Mouse (Mus musculus): ENCODE results near the gene Fblim1.
A peak's percentile ranks its signal among the peaks of the same experiment; 100 is the strongest.
"Not testable (repeated sequence)": the region's sequence is repeated elsewhere in the genome, so short reads cannot be mapped to it uniquely, and the experiment has no call there.

The Fblim1 gene

GRCm38 (mm10) chr4:141566187-141566586 is 39.7 kb downstream of the Fblim1 start:
- DNase-seq = no peak

- DNase-seq = no peak
These were observed 40.6 kb downstream of the Fblim1 start for GRCm38 (mm10) chr4:141565325-141565724.

DNA sequence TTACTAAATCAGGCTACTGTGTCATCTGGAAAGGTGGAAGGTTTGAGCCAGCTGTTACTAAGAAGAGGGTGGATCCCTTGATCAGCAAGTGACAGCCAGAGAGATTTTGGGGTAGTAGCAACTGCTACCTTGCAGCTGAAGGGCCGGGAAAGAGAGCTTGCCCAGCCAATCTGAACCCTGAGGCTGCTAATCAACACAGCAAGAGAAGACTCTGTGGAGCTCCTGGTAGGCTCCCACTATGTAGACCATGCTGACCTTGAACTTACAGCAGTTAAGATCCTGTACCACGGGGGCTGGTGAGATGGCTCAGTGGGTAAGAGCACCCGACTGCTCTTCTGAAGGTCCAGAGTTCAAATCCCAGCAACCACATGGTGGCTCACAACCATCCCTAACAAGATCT is 41.2 kb downstream of the Fblim1 start:
- DNase-seq = no peak

GRCm38 (mm10) chr4:141564209-141564608 is 41.7 kb downstream of the Fblim1 start:
- no peak for DNase-seq

DNA sequence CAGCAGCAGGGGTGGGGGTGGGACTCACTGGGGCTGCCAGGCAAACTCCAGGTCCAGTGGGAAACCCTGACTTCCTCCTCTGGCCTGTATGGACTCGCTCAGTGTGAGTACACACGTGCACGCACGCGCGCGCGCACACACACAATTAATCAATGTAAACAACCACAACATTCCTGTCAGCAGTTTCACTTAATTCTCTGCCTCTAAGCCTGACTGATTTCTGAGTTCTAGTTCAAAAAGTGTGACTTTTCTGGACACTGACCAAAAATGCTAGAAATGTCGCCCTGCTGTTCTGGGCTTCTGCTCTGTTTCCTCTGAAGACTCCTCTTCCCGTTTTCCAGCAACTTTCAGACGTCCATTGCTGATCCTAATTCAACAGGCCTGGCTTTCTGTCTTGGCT is 43.6 kb downstream of the Fblim1 start:
- peak; percentile 59 to 79 for DNase-seq

GRCm38 (mm10) chr4:141561331-141561919 is 44.5 kb downstream of the Fblim1 start:
- not testable (repeated sequence) for DNase-seq

GRCm38 (mm10) chr4:141559898-141560263 is 46.0 kb downstream of the Fblim1 start:
- peak; percentile 82 to 86 for DNase-seq

DNA sequence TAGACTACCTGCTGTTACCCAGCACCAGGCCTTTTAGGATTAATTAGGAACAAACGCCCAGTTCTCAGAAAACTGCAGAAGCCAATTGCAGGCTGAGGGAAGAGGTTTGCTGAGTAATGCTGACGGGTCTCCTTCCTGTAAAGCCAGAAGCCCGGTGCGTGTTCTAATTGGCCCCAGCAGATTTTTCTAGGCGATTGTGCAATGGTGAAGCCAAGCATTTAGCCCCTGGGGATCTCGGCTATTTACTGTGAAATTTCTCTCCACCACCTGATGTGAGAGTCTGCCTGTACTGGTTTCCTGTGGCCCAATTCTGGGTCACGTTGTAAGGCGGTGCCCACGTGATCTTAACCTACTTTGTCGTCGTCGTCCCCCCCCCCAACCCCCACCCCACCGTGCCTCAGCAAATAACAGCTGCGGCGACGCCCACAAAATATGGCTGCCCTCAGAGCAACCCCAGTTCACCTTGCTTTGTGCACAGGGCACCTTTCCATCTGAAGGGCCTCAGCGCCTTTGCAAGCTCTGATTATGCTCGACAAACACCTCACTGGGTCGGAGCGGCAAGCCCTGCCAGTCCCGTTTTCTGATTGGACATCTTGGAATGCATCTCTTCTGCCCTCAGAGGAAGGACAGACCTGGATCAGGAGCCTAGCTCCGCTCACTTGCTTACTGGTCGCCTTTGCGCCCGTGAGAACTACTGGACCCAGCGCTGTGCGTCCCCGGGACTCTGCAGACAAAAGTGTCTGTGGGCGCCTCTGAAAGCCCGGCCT is 46.6 kb downstream of the Fblim1 start:
- peak; percentile 81 to 93 for DNase-seq

DNA sequence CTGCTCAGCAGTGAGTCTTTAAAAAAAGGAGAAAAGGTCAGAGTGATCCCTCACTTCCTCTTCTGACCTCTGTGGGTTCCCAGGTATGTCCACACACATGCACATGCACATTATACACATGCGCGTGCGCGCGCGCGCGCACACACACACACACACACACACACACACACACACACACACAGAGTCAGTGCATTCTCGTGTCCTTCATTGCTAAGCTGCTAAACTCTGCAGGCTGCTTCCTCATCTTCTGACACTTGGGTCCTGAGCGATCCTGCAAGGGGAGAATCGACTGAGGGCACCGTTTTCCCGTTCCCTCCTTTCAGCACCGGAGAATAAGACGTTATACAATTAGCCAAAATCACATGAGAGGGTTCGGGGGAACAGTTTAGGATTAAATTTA is 47.2 kb downstream of the Fblim1 start:
- DNase-seq = no peak

DNA sequence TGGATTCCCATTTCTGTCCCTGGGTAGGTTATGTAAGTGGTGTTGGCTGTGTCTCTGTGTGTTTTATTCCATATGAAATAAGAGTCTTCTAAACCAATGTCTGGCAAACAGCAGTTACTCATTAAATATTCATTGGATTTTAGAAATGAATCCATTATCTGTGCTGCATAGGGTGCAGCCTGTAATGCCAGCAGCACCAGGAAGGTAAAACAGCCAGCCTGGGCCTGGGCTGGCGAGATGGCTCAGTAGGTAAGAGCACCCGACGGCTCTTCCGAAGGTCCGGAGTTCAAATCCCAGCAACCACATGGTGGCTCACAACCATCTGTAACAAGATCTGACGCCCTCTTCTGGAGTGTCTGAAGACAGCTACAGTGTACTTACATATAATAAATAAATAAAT is 49.7 kb downstream of the Fblim1 start:
- not testable (repeated sequence) for DNase-seq

DNA sequence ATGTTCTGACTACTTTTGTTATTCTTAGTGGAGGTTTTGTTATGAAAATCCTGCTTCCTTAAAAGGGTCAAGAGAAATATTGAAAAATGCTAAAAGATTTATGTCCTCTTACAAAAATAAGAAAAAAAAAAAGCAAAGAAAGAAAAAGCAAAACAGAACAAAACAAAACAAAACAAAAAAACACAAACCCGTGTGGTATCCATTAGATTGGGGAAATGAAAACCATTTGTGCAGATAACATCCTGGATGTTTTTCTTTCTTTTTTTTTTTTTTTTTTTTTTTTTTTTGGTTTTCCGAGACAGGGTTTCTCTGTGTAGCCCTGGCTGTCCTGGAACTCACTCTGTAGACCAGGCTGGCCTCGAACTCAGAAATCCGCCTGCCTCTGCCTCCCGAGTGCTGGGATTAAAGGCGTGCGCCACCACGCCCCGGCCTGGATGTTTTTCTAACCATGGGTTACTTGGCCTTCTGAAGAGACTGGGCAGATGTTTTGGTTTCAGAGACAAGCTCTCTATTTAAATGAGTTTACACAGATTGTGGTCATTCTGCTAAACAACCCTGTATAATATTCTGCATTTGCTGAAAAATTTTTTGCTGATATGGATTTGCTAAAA is 51.5 kb downstream of the Fblim1 start:
- DNase-seq = not testable (repeated sequence)

- no peak for DNase-seq
These were observed 53.4 kb downstream of the Fblim1 start for GRCm38 (mm10) chr4:141552484-141552883.

DNA sequence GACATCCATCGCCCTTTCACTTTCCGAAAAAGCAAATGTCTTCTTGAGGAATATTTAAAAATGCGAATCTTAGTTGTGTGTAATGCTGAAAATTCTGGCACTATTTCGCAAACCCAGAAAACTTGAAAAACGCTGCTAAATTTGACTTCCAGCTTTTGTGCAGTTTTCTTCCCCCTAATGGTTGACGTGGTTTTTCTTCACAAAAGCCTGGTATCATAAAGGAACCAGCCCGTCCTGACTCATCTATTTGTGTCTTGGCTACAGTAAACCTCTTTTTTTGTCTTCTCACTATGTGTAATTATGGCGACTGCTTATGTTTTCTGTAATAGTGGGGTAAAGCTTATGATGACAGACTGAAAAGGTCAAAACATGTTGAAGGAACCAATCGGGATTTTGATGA is 58.6 kb downstream of the Fblim1 start:
- DNase-seq = no peak

- peak; percentile 85 to 87 for DNase-seq
These were observed 59.3 kb downstream of the Fblim1 start for GRCm38 (mm10) chr4:141546334-141547200.

DNA sequence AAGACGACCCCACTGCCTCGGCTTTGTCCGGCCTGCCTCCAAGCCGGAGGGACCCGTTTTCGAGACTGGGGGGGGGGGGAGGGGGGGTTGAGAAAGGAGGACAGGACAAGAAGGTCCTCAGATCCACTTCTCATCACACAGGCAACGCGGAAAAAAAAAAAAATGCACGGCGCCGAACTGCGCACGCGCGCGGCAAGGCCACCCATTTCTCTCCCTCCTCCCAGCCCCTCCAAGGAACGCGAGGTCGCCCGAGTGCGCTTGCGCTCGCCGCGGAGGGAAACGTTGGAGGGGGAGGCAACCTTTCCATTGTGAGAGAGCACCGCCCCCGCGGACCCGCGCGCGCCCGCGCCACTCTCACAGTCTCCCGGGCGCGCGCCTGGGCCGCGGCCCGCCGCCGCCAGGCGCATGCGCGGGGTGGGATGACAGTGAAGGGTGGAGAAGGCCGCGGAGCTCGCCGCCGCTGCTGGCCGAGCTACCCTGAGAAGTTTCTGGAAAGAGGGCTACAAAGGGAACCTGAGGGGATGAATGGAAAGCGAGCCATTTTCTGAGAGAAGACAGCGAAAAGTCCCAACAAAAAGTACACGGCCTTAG is 60.1 kb downstream of the Fblim1 start:
- DNase-seq = peak; percentile 98 to 99

DNA sequence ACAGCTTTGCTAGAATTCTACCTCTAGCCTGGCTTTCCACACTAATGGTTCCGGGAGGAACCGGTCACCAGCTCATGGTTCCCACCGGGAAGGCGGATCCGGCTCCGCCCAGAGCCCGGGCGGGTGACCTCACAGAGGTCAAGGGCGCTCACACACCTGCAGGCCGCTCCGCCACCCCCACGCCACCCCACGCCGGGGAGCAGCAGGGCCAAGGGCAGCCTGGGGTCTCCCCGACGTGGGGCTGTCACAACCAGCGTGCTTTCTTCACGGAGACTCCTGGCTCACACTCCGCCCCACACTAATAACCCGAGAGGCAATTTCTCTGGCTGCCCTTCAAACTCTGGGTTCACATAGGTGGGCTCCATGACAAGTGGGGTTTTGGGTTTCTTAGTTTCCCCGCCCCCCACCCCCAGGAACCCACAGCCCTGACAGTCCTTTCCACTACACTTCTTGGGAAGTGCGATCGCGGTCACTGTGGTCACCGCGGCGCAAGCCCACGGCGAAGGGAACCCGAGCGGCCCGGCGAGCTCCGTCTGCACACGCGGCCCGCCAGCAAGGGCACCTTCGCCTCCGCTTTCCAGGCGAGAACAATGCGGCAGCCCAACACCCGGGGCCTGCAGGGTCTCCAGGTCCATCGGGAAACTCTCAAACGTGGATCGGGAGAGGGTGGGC is 60.7 kb downstream of the Fblim1 start:
- peak; percentile 88 to 90 for DNase-seq

GRCm38 (mm10) chr4:141544536-141544935 is 61.4 kb downstream of the Fblim1 start:
- no peak for DNase-seq

DNA sequence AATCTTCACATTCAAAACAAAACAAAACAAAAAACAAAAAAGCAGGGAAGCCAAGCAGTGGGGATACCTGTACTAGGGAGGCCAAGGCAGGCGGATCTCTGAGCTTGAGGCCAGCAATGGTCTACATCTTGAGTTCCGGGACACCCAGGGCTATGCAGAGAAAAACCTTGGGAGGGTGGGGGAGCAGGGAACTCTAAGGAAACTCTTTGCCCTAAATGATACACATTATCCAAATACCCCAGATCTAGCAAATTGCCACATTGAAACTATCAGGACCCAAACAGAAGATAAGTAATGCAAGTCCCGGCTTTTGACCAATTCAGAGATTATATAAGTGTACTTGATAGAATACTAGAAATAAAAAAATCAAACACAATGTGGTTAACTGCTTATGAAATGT is 62.3 kb downstream of the Fblim1 start:
- DNase-seq = no peak

DNA sequence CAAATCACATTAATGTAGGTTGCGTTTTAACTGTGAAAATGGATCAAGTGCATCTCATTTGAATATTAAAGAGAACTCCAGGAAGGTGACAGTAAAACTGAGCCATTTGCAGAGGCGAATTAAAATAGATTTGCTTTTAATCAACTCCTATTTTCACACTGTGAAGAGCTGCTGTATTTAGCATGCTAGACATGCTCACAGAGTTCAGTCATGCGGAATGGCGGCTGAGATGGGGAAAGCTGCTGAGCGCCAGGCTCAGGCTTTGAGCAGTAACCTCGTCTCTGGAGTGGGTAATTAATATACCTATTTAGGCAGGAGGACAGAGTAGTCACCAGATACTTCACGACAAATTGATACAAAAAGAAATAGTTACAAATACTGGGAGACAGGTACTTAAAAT is 64.0 kb downstream of the Fblim1 start:
- peak; percentile 44 to 54 for DNase-seq

DNA sequence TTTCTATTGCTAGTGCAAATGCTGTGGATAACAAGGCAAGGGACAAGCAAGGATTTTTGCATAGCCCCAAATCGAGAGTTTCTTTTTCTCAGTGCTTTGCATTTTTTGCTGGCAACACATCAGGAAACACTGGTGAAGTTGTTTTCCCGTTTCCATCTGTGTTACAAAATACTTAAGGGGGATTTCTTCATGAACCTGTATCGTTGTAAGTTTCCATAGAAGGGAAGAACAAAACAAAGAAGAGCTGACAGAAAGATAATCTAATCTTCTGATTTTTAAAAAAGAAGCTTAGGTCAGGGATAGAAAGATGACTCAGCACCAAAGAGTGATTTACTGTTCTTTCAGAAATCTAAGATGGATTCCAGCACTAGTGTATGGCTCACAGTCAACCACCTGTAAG is 65.1 kb downstream of the Fblim1 start:
- no peak for DNase-seq

- no peak for DNase-seq
These were observed 66.6 kb downstream of the Fblim1 start for GRCm38 (mm10) chr4:141539213-141539767.
